Mouse (Mus musculus): ENCODE measurements around the gene Gm3336.

The Gm3336 gene

DNA sequence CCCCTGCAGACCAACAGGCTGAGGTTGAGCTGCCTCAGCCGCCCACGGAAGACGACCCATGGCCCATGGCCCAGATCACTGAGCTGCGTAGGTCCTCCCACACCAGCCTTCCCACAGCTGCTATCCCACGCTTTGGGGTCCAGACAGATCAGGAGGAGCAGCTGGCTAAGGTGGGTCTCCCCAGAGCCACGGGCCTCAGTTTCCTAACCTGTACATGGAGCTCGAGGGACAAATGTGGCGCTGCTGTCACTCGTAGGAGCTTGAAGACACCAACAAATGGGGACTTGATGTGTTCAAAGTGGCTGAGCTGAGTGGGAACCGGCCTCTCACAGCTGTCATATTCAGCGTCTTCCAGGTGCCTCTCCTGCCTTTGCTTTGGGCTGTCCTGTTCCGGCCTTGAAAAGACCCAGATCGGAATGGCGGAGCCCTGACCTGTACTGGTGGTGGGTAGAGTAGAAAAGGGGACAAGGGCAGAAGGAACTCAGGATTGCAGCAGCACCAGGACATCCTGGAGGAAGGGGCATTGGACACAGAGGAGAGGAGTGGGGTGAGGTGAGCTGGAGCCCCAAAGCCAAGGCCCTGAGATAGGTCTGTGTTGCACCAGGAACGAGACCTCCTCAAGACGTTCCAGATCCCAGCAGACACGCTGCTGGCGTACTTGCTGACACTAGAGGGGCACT, 29.0 kb downstream of the Gm3336 start:
- in situ Hi-C loops (cut with MboI, MseI) = loop anchor here (5.0 kb wide), 1 partner anchor 35 kb away; no protein-coding TSS in a partner anchor

DNA sequence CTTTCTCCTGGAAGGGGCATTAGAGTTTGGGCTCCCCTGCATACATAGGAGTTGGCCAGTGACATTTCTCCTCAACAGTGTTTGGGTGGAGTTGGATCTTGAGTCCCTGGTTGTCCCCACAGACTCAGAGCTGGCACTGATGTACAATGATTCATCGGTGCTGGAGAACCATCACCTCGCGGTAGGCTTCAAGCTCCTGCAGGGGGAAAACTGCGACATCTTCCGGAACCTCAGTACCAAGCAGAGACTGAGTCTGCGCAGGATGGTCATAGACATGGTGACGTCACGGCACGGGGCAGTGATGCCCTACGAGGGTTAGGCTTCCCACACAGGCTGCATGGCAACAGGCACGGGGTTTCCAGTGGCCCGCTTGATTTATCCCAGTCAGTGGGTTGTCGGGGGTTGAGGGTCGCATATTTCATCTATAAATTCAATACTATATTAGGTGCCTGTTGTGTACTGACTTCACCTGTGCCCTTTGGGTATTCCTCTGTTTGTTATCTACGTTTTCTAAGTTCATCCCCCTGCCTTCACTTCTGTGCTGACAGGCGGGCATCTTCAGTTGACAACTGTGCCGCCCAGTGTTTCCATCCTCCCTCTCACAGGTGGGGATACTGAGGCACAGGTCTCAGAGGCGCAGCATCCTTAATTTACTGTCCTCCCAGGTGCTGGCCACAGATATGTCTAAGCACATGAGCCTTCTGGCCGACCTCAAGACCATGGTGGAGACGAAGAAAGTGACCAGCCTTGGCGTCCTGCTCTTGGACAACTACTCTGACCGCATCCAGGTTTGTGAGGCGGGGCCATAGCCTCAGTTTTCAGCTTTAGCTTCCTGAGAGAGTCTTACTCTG, 30.1 kb downstream of the Gm3336 start:
- in situ Hi-C loops (cut with MboI, MseI) = loop anchor here (5.0 kb wide), 1 partner anchor 36 kb away; no protein-coding TSS in a partner anchor

DNA sequence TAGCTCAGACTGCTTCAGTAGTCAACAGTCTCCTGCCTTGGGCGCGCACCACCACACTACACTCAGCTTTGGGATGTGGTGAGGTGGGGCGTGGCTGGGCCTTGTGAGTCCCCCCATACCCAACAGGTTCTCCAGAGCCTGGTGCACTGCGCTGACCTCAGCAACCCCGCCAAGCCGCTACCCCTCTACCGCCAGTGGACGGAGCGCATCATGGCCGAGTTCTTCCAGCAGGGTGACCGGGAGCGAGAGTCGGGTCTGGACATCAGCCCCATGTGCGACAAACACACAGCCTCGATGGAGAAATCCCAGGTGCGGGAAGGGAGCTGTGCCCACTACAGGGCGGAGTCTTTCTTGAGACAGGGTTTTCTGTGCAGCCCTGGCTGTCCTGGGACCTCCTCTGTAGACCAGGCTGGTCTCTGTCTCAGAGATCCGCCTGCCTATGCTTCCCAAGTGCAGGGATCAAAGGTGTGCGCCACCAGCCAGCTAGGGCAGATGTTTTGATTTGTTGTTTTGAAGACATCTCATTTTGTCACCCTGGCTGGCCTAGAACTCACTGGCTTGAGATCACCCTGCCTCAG, 30.8 kb downstream of the Gm3336 start:
- in situ Hi-C loops (cut with MboI, MseI) = loop anchor here (5.0 kb wide), 1 partner anchor 37 kb away; no protein-coding TSS in a partner anchor

DNA sequence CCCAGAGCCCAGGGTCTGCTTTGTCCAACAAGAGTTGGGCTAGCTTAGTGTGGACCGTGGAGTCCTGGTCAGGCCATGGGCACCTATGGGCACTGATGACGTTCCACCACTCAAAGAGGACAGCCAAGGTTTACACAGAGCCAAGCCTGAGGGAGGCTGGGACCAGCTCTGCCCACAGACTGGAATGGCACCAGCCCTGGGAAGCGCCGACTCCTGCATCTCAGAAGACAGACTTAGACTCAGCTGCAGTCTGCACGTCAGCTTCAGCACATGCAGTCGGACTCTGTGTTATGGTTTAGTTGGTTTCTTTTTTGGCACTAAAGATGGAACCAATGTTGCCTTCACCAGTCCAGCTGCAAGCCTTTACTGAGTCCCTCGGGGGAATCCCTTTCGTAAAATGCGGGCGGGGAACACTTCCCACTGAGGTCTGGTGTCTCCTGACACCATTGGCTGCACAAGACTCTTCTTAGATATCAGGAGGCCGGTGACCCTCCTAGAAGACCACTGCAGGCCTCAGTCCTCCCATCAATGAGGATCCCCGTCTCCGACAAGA, 31.9 kb downstream of the Gm3336 start:
- in situ Hi-C loops (cut with MboI, MseI) = no loop called here

DNA sequence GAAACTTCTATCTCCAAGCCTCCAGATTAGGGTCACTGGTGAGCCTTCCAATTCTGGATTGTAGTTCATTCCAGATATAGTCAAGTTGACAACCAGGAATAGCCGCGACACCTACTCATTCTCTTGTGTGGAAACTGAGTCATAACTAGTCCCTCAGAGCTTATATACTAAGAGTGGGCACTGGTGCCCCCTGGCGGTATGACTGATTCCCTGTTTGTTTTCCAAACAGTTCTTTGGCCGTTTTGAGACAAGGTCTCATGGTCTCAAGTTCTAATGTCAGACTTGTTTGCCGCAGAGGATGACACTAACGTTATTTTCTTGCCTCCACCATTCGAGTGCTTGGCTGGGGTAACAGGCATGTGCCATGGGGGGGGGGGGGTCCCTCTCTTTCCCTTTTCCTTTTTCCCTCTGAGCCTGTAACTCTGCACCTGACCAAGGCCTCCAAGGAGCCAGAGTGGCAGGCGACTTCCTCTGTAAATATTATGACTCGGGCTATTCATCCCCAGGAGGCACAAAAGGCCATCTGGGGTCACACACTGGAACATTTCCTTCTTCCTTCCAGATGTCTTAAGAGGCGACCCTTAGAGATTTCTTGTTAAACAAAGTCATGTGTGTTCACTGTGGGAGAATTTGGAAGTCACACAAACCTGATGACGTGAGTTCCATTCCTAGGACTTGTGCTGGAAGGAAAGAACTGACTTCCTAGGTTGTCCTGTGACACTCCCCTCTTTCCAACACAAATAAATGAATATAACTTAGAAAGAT, 33.8 kb downstream of the Gm3336 start:
- in situ Hi-C loops (cut with MboI, MseI) = no loop called here

DNA sequence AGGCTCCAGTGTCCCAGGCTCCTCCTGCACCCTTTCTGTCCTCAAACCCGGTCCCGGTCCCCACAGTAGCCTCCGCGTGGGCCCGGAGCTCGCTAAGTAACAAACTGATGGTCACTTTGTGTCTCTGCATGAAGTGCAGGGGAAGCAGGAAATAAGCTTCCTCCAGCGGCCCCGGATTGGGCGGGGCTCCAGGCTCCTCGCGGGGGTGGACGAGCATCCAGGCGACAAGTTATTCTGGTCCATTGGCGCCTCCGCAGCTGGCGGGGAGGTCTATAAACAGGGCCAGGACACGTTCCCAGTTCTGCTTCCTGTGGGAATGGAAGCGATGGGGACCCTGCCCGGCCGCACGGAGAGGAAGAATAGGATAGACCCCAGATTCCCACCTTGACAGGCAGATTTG, 34.8 kb downstream of the Gm3336 start:
- in situ Hi-C loops (cut with MboI, MseI) = no loop called here

DNA sequence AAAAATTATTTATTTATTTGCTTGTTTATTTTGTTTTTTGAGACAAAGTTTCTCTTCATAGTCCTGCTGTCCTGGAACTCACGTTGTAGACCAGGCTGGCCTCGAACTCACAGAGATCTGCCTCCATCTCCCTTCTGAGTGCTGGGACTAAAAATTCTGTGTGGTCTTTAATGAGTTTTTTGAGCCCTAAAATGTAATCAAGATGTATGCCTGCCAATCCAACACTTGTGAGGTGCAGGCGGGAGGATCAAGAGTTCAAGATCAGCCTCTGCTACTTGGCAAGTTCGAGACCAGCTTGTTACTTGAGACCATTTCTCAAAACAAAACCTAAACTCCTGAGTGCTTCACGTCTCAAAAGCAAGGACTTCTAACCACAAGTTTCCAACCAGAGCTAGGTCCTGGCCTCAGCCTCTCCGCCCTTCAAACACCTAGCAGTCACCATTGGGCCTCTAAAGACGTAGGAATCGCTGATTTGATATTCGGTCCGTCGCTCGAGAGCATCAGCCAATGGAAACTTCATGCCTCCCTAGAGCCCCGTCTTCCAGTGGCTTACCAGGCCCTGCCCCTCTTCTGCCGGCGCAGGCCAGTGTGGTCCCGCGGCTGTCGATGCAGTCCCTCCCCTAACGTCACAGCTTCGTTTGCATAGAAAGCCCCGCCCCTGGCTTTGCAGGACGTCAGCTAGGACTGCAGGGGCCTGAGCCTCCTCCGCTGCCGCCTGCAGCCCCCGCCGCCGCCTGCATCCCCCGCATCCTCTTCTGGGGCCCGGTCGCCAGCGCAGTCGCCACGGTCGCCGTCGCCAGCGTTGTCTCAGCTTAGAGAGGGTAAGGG, 35.9 kb downstream of the Gm3336 start, which contains the start of gene Rab3a:
Rab3a (plus strand) TSS at position 637 of the 828 bp plus-strand sequence.
- in situ Hi-C loops (cut with MboI, MseI) = no loop called here

DNA sequence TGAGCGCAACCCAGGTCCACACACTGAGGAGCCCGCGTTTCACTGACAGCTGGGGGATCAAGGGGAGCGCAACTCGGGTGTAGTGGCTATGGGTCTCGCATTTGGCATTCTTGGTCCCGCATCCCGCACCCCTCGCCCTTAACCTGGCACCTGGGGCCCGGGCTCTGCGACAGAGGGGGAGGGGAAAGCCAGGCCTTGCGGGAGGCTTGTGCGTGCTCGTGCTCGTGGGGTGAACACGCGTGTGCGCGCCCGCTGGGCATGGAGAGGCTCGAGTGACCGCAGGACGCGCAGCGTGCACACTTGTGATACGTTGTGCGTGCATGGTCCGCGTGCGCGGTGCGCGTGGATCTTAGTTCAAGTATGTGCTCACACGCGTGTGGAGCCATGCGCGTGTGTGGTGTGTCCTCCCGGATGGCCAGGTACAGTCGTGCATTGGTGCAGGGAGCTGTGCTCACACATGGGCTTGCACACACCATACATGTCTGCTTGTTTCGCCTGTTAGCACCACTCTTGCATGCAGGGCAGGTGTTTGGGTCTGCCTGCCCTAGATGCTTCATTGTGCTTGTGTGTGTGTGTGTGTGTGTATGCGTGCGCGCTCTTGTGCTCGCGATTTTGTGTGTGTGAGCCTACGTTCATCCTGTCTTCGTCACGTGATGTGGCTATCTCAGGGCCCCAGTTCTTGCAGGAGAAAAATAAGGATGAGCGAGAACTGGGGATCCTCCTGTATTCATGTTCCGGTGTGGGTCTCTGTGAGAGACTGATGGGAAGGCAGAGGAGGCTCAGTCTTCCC, 36.7 kb downstream of the Gm3336 start:
- in situ Hi-C loops (cut with MboI, MseI) = no loop called here

DNA sequence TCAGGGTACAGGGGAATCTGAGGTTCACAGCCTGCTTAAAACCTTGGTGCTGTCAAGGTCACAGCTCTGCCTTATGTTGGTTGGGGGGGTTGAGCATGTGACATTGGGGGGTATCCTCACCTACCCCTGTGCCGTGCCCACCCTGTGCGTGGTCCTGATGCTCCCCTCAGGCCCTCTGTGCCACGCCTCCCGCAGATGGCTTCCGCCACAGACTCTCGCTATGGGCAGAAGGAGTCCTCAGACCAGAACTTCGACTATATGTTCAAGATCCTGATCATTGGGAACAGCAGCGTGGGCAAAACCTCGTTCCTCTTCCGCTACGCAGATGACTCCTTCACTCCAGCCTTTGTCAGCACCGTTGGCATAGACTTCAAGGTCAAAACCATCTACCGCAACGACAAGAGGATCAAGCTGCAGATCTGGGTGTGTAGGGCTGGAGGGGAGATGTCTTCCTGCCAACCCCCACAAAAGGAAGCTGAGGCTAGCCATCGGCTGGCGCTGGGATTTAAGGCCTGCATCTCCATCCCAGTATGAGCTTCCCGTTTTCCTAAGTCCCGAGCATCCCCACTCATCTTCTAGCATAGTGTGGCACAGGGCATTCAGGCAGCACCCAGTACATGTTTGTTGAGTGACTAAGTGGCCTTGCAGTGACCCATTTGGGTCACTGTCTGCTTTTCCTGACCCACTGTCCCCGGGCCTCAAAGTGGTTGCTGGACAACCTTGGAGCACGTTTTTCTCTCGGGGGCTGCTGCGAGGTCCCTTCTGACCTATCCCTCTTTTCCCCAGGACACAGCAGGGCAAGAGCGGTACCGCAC, 37.5 kb downstream of the Gm3336 start:
- in situ Hi-C loops (cut with MboI, MseI) = no loop called here

DNA sequence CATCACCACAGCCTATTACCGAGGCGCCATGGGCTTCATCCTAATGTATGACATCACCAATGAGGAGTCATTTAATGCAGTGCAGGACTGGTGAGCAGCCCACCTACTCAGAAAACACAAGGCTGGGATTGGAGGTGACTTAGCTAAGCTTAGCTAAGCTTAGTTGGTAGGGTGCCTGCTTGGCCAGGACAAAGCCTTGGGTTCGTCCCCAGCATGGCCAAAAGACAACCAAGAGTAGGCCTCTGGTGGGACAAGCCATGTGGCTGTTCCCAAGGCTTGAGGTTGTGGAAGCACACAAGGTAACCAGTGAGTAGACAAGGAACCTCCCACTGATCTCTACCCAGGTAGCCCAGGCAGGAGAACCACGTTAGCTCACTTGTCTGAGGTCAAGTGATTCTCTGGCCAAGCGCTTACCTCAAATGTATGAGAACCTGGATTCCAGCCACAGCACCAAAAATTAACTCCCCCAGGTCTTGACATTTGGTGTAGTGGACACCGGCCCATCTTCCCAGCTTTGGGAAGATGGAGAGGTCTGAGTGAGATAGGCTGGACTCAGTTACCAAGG, 38.2 kb downstream of the Gm3336 start:
- in situ Hi-C loops (cut with MboI, MseI) = no loop called here

DNA sequence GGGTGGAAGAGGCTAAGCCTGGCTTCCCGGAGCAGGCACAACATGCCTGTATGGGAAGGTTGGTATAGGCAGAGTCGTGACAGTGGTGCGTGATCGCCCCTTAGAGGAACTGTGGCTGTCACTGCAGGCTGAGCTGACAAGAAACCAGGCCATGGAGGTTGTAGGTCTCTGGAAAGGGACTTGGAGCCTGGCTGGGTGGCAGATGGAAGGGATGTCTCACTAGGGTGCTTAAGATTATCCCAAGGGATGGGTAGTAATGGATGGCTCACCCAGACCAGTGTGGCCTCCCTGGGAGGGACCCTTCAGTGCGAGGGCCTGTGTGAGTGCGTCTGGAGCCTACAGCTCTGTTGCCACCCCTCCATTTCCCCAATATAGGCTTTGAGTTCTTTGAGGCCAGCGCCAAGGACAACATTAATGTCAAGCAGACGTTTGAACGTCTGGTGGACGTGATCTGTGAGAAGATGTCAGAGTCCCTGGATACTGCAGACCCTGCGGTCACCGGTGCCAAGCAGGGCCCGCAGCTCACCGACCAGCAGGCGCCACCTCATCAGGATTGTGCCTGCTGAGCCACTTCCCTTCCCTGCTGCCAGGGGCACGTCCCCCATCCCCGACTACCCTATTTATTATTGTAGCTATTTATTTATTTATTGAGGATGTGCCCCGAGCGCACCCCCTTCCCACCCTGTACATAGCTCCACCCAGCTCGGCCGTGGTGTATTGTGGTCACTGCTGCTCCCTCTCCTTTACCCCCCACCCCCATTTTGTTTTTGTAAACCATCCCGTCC, 39.4 kb downstream of the Gm3336 start:
- in situ Hi-C loops (cut with MboI, MseI) = no loop called here

DNA sequence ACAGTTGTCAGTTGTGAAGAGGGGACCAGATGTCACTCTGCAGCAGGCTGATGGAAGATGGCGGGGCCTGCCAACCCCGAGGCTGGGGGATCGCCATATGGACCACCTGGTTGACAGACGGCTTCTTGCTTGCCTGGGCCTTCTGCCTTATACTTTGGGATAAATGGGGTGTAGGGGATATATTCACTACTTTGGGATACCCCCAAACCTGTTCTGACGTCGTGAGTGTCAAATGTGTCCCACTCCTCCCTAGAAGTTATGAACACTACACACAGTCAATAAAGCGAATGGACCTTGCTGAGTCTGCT, 39.9 kb downstream of the Gm3336 start:
- in situ Hi-C loops (cut with MboI, MseI) = no loop called here

DNA sequence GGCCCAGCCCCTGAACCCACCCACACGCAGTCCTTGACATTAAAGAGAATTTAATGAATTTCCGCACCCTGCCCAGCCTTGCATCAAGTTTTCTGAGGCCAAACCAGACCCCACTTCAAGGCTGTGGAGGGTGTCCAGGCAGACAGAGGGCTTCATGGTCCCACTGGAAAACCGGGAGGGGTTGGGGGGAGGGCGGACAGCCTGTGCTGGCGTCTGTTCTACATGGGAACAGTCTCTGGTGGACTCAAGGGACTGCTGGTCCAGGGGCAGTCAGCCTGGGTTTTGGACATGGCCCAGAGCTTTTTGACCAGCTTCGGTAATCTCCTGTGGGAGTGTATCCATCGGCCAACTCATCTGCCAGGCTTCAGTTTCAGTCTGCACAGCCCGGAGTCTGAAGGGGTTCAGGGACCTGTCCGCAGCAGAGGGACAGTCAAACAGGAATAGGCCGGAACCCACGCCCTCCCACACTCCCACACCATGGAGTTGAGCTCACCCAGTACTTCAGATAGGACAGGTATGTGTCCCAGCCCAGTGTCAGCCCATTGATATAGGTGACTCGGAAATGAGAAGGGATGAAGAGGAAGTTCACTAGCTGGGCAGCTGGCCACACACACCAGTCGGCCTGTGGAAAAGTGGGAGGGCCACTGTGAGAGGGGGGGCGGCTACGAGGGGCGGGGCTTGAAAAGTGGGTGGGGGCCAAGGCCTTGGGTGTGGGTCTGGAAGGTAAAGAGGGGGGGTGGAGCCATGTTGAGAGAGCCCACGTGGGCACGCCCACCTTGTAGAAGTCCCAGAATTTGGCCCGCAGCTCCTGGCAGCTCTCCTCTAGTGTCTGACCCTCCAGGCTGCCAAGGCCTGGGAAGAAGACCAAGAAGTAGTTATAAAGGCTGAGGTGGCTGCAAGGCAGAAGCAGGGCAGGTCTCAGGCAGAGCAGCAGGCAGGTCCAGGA, 40.5 kb downstream of the Gm3336 start:
- in situ Hi-C loops (cut with MboI, MseI) = no loop called here

DNA sequence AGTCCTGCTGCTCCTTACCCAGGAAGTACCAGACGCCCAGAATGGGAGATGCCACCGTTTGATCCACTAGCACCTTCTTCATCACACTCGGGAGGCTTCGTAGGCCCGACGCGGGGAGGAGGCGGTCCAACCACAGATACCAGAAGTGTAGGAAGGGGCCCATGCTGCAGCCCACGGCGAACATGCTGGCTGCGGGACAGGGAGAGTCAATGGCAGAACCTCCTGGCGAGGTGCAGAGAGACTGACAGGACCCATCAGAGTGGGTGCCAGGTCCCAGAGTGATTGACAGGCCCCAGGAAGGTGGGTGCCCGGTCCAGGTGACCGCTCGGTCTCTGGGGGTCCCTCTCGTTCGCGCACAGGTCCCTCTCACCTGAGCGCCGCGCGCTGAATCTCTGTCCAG, 42.0 kb downstream of the Gm3336 start:
- in situ Hi-C loops (cut with MboI, MseI) = loop anchor here (10.0 kb wide), 1 partner anchor 514 kb away; the partner anchor contains the start of genes Haus8 and Myo9b

DNA sequence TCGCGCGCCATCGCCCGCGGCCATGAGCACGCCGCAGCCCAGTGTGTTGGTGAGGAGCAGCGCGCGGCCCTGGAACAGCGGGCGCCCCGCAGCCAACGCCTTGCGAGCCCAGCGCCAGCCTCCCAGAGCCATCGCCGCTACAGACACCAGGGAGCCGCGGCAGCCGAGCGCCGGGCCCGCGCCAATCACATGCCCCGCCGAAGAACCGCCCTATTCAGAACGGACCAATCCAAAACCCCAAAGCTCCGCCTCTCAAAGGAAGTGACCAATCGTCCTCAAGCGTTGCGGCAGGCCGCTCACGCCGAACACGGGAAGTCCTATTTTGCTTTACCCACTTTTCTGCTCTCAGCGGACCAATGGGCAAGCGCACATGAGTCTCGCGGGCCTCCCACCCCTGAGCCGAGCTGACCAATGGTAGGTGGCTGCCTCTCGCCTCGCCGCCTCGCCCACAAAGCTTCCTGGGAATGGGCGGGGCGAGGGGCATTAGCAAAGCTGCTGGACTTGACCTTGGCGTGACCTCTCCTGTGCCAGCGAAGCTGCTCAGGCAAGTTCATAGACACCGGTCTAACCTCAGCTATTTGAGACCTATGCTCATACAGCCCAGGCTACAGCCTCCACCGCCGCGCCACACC, 42.5 kb downstream of the Gm3336 start, which contains the start of gene Mpv17l2:
Mpv17l2 (minus strand) TSS at position 172 of the 632 bp plus-strand sequence.
- in situ Hi-C loops (cut with MboI, MseI) = loop anchor here (10.0 kb wide), 1 partner anchor 514 kb away; the partner anchor contains the start of genes Haus8 and Myo9b

DNA sequence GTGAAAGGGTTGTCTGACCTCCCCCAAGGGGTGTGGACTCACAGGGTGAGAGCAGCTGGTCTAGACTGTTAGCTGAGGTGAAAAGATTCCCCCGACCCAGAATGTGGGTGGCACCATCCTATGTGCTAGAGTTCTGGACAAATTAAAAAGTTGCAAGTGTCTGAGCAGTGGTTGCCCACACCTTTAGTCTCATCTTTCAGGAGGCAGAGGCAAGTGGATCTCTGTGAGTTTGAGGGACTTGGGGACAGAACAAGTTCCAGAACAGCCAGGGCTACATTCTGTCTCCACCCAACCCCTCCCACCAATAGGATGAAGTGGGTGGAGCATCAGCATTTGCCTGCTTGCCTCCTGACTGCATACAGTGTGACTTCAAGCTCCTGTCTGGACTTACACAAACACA, 43.8 kb downstream of the Gm3336 start:
- in situ Hi-C loops (cut with MboI, MseI) = loop anchor here (10.0 kb wide), 1 partner anchor 513 kb away; the partner anchor contains the start of genes Haus8 and Myo9b
